Mouse (Mus musculus) CD4-positive helper T cell, adult 2 months (primary cell): ENCODE data around the gene Sepsecs.

ENCODE experiments used
- DNase-seq: peaks from one replicate; pipeline ENCODE4 v3.0.0-alpha.2; 2012; ENCODE audit warnings: low read depth, missing footprints, low spot score

Gene Sepsecs

GRCm38 (mm10) chr5:52610306-52610705 lies 59.2 kb downstream of the Sepsecs start:
- DNase-seq, result no peak

- DNase-seq, result no peak
Observed at GRCm38 (mm10) chr5:52609672-52610071, 59.8 kb downstream of the Sepsecs start.

- no peak for DNase-seq
Observed at GRCm38 (mm10) chr5:52604582-52605041, 64.9 kb downstream of the Sepsecs start.

- no peak for DNase-seq
Observed at GRCm38 (mm10) chr5:52590612-52591011, 78.9 kb downstream of the Sepsecs start.
